Mouse (Mus musculus) lung, embryonic 15.5 days (tissue): ENCODE data around the gene Batf3. TPM values are rescaled to one million over a fixed set of nuclear protein-coding genes. Genes with fewer than 3 reads are reported as not detected.
A peak's percentile ranks its signal among the peaks of the same experiment; 100 is the strongest.
"Not testable (repeated sequence)": the region's sequence is repeated elsewhere in the genome, so short reads cannot be mapped to it uniquely, and the experiment has no call there.

Experiments
- ATAC-seq: fragments of 200-750 bp; cut with Nextera tagmentation; 2 replicates; pipeline ENCODE4 v1.8.0; 2017; ENCODE audit warnings: moderate number of reproducible peaks, borderline replicate concordance; ENCODE audit not compliant: low FRiP score, low TSS enrichment; ENCODE audit errors: extremely low read depth
- H3K27ac ChIP-seq: fragments of 300-500 bp; sonication (generic); 2 replicates; pipeline ENCODE4 v1.5.1; 2015; ENCODE audit warnings: moderate library complexity, mild to moderate bottlenecking, inconsistent platforms
- H3K27me3 ChIP-seq: fragments of 300-500 bp; sonication (generic); 2 replicates; pipeline ENCODE4 v1.6.1; 2015; ENCODE audit warnings: inconsistent platforms
- H3K36me3 ChIP-seq: fragments of 300-500 bp; sonication (generic); 2 replicates; pipeline ENCODE4 v1.6.1; 2015; ENCODE audit warnings: inconsistent platforms
- H3K4me1 ChIP-seq: fragments of 300-500 bp; sonication (generic); 2 replicates; pipeline ENCODE4 v1.6.1; 2015; ENCODE audit warnings: inconsistent platforms
- H3K4me2 ChIP-seq: fragments of 300-500 bp; sonication (generic); 2 replicates; pipeline ENCODE4 v1.6.1; 2015; ENCODE audit warnings: inconsistent platforms, mild to moderate bottlenecking, moderate library complexity
- H3K4me3 ChIP-seq: fragments of 300-500 bp; sonication (generic); 2 replicates; pipeline ENCODE4 v1.5.1; 2015; ENCODE audit warnings: mild to moderate bottlenecking, inconsistent platforms
- H3K9ac ChIP-seq: fragments of 300-500 bp; sonication (generic); 2 replicates; pipeline ENCODE4 v1.6.1; 2015; ENCODE audit warnings: inconsistent platforms
- H3K9me3 ChIP-seq: fragments of 300-500 bp; sonication (generic); 2 replicates; pipeline ENCODE4 v1.6.1; 2016; ENCODE audit warnings: inconsistent platforms
- WGBS: fragments of 180-500 bp; shearing (Covaris S2); methylation state at CpG from one replicate; pipeline ENCODE4 v1.1.7; 2015; 5-methylcytosine and 5-hydroxymethylcytosine counted together
- polyA plus RNA-seq: library from polyadenylated mRNA; unstranded; fragments of >200 nt; fragmentation: Nextera tagmentation; extraction: Ambion mirVana; gene quantifications from 2 replicates; pipeline ENCODE4 v1.2.1, GENCODE M21; 2015

The Batf3 gene
- polyA plus RNA-seq, 1 experiment from 2014 or later, result 9.3 TPM

DNA sequence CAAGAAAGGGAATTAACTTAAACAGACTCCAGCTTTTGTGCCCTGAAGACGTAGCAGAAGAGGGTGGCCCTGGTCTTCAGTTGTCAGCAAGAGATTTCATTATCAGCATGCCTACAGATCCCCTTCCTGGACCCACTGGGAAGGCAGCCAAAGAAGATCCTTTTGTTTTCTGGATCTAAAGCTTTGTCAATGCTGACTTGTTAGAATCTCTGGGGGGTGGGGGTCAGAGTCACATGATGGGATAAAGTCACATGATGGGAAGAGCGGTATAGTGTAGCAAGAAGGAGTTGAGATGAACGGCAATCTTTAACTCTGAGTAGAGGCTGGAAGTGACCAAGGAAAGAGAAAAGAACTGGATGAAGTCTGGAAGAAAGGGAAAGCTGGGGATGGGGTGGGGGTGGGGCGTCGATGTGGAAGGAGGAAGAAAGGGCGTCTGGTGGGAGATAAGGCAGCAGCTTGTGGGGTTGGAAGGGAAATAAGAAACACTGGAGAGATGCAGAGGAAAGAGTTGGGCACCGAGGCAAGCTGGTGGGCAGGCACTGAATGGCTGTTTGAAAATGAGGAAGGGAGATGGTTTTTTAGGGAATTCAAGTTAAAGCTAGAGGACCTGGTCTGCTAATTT, 41.3 kb downstream of the Batf3 start:
- no peak overlapping the region for H3K4me2 ChIP-seq
- no peak overlapping the region for H3K9ac ChIP-seq
- WGBS, result 48% methylated on average over 7 of the region's 7 CpGs
- H3K27ac ChIP-seq, result no peak overlapping the region
- no peaks in the 10 kb centered on the region for H3K27me3 ChIP-seq
- H3K4me1 ChIP-seq, result no peaks in the 10 kb centered on the region
- ATAC-seq, result no peak
- H3K36me3 ChIP-seq, result no peaks in the 10 kb centered on the region
- no peaks in the 10 kb centered on the region for H3K9me3 ChIP-seq
- no peak overlapping the region for H3K4me3 ChIP-seq

GRCm38 (mm10) chr1:191140983-191141382, 43.3 kb downstream of the Batf3 start:
- no peak for ATAC-seq
- 83% methylated on average over 8 of the region's 8 CpGs for WGBS
- Histone ChIP-seq H3K27me3 (no peaks in the 10 kb centered on the region), H3K9ac (no peak overlapping the region), H3K9me3 (no peaks in the 10 kb centered on the region), H3K4me1 (no peaks in the 10 kb centered on the region), H3K27ac (no peak overlapping the region), H3K36me3 (no peaks in the 10 kb centered on the region), H3K4me3 (no peak overlapping the region), H3K4me2 (no peak overlapping the region)

DNA sequence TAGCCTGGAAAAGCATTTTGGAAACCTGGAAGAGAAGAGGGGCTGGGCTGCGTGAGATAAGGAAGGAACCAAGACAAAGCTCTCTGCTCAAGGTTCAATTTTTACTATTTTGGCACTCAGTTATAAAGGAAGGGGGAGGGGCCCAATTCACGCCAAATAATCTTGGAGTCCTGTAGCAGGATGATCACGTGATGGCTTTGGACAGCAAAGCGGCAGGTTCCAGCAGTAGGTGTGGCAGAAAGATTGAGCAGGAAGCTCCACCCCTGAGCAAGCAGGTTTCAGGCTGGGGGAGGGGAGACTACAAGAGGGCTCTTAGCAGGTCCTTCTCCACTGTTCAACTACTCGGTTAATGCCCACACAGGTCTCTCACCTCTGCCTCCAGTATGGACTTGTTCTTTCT, 51.8 kb downstream of the Batf3 start:
- H3K4me1 ChIP-seq, H3K36me3 ChIP-seq, H3K9me3 ChIP-seq, ATAC-seq, H3K27ac ChIP-seq, H3K27me3 ChIP-seq, H3K4me2 ChIP-seq, H3K9ac ChIP-seq, H3K4me3 ChIP-seq: not testable (repeated sequence)
- WGBS, result 66% methylated on average over 5 of the region's 5 CpGs

GRCm38 (mm10) chr1:191150924-191151605, 53.4 kb downstream of the Batf3 start:
- 60% methylated on average over 8 of the region's 8 CpGs for WGBS
- H3K27ac ChIP-seq, result no peak overlapping the region
- ATAC-seq, result no peak

GRCm38 (mm10) chr1:191153052-191153451, 55.4 kb downstream of the Batf3 start:
- no peak overlapping the region for H3K27ac ChIP-seq
- ATAC-seq, result no peak
- WGBS, result 24% methylated on average over 4 of the region's 4 CpGs

More at GRCm38 (mm10) chr1:191150924-191151605, 53.4 kb downstream of the Batf3 start:
- no peak overlapping the region for H3K4me2 ChIP-seq
- H3K9ac ChIP-seq, result no peak overlapping the region
- no peaks in the 10 kb centered on the region for H3K27me3 ChIP-seq
- no peak overlapping the region for H3K4me3 ChIP-seq
- peaks cover 4% of the 10 kb centered on the region; the same call in 1 of the 2 replicates for H3K4me1 ChIP-seq
- no peaks in the 10 kb centered on the region for H3K36me3 ChIP-seq
- H3K9me3 ChIP-seq, result no peaks in the 10 kb centered on the region

GRCm38 (mm10) chr1:191154314-191154713, 56.7 kb downstream of the Batf3 start:
- no peaks in the 10 kb centered on the region for H3K36me3 ChIP-seq
- no peak overlapping the region for H3K4me2 ChIP-seq
- no peak overlapping the region for H3K4me3 ChIP-seq
- no peaks in the 10 kb centered on the region for H3K27me3 ChIP-seq
- no peak overlapping the region for H3K9ac ChIP-seq
- H3K9me3 ChIP-seq, result no peaks in the 10 kb centered on the region
- peak overlapping the region; percentile 1; the same call in 1 of the 2 replicates for H3K27ac ChIP-seq
- H3K4me1 ChIP-seq, result peaks cover 4% of the 10 kb centered on the region; the same call in 1 of the 2 replicates
- no peak for ATAC-seq
- whole genome bisulfite sequencing, result 23% methylated on average over 3 of the region's 3 CpGs

More at GRCm38 (mm10) chr1:191153052-191153451, 55.4 kb downstream of the Batf3 start:
- Histone ChIP-seq H3K9me3 (no peaks in the 10 kb centered on the region), H3K36me3 (no peaks in the 10 kb centered on the region), H3K9ac (no peak overlapping the region), H3K27me3 (no peaks in the 10 kb centered on the region), H3K4me1 (peaks cover 4% of the 10 kb centered on the region; the same call in 1 of the 2 replicates), H3K4me3 (no peak overlapping the region), H3K4me2 (no peak overlapping the region)

Other genes starting within 250 kb of the Batf3 start
- 14.2 and 15.8 TPM in 2 replicates for gene Rps6kc1, start 186.1 kb upstream of the Batf3 start, polyA plus RNA-seq
- 40.4 and 42.8 TPM in 2 replicates for gene Angel2, start 172.7 kb upstream of the Batf3 start, polyA plus RNA-seq
- gene Vash2, start 118.6 kb upstream of the Batf3 start, polyA plus RNA-seq, result 23.2 and 24.5 TPM in 2 replicates
- gene Flvcr1, start 71.7 kb upstream of the Batf3 start, polyA plus RNA-seq, result 6.0 and 6.1 TPM in 2 replicates
- not detected in 2 replicates for gene Spata45, start 61.2 kb upstream of the Batf3 start, polyA plus RNA-seq
- gene Tatdn3, start 34.9 kb upstream of the Batf3 start, polyA plus RNA-seq, result 13.1 and 14.7 TPM in 2 replicates
- 28.5 and 29.4 TPM in 2 replicates for gene Nsl1, start 34.8 kb upstream of the Batf3 start, polyA plus RNA-seq
- not detected in 2 replicates for gene Fam71a, start 67.0 kb downstream of the Batf3 start, polyA plus RNA-seq
- gene Atf3, start 120.2 kb downstream of the Batf3 start, polyA plus RNA-seq, result 4.1 and 4.3 TPM in 2 replicates
- 103 and 115 TPM in 2 replicates for gene Nenf, start 220.3 kb downstream of the Batf3 start, polyA plus RNA-seq
- gene Tmem206, start 228.1 kb downstream of the Batf3 start, polyA plus RNA-seq, result 21.5 and 22.7 TPM in 2 replicates